Mouse (Mus musculus) lung, postnatal 0 days (tissue): ENCODE results near the gene Igf2bp3.

Experiments used
- CTCF ChIP-seq: IDR thresholded peaks from 2 replicates; pipeline ENCODE4 v1.5.1; 2016; ENCODE audit warnings: antibody characterized with exemption, mild to moderate bottlenecking
- EP300 ChIP-seq: IDR thresholded peaks from 2 replicates; pipeline ENCODE4 v1.6.1; 2016; ENCODE audit warnings: antibody characterized with exemption, mild to moderate bottlenecking, control low read depth

- TF ChIP-seq CTCF (no peak), EP300 (no peak)
Measured at GRCm38 (mm10) chr6:49173674-49174073, 41.1 kb downstream of the Igf2bp3 start.
